In genomic region chr9:44881941-44882435, GRCm38 (mm10) we compare ENCODE assay signal across 1 mouse cellular context.
TF ChIP-seq lines count a peak whose summit lies in the region.

No protein-coding gene starts in this region.

TF ChIP-seq in MEL, 35 proteins besides CTCF, POLR2A, EP300 and RAD21 (continued from another document):
- peak; percentile 69; the same call in 1 of the 2 replicates for TF ChIP-seq TBP (IDR thresholded peaks at IDR 0.05; ENCODE audit: low read depth, low read length)
TF ChIP-seq in MEL: peak in this region for 15.
